Mouse (Mus musculus) MEL-GATA-1-ER (cell line): ENCODE results near the gene Abcb11.
"Not testable (repeated sequence)": the region's sequence is repeated elsewhere in the genome, so short reads cannot be mapped to it uniquely, and the experiment has no call there.

Experiments
- DNase-seq: peaks from one replicate; pipeline ENCODE4 v3.0.0-alpha.2; 2012; ENCODE audit warnings: low read depth; ENCODE audit errors: extremely low read depth

The Abcb11 gene

DNA sequence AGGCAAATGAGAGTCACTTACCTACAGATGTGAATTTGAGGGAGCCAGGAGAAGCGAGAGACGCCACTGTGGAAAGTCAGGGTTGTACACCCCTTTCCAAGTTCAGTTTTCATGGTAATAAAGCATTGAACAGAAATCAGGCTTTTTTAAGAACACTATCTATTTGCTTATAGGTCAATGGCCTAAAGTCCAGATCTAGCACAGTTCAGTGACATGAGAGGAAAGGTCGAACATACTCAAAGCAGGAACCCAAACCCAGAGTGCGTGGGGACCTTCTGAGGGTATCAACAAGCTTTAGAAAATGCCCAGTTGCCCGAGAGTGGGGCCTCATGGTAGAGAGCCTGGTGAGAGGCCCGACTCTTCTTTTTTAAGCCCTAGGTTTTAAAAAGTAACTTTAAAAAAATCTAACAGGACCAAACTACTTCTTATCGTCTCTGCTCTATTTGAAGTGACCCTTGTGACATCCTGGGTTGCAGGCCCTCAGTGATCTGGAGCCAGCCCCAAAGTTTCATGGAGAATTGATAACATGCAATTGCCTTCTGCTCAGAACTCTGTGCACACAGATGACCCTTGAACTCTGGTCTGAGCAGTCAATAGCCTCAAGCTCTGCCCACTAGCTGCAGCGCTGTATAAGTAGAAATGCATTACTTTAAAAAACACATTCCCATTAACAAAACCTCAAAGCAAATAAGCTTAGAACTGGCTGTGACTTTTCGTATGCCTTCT is at the start of gene Abcb11:
Gene Abcb11 (minus strand): TSS at position 121 of the 726 bp plus-strand sequence.
- DNase-seq = no peak

DNA sequence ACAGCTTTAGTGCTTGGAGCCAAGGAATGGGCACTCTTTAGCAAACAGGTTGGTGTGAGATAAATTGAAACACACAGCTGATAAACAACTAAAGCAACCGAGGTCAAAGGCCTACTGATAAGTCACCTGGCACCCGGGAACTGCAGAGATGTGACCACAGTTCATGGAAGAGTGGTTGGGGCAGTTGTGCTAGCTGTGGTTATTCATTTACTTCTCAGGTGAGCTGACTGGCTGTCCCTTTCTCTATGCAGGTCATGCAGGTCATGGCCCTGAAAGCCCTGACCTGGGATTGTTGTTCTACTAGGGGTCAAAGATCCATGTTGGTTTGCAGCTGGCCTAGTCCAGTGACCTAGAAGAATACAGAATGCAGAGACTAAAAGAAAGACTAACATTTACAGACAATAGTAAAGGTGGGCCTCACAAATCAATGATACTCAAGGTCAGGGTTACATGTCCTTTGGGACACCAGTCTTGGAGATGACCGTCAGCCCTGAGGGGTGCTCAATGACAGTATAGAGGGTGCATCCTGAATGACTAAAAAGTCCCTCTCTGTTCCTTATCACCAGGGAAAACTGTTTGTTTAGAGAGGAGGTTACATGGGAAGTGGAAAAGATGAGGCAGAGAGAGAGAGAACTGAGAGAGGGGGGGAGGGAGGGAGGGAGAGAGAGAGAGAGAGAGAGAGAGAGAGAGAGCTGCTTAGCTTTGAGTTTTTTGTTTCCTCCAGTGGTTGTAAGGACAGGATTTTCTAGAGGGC is 43.9 kb upstream of the Abcb11 start:
- DNase-seq = no peak

DNA sequence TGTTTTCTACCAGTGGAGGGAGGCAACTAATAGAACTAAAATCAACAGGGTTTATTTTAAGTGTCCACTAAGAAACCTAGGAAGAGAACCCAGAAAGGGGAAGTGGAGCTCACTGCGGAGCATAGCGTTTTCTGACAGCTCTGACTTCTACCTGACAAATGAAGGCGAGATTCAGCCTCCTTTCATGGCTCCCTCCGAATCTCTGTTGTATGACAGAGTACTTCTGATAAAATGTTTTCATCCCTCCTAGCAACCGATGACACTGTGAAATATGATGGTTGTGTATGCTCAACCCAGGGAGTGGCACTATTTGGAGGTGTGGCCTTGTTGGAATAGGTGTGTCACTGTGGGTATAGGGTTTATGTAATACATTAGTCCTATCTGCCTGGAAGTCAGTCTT is 40.4 kb upstream of the Abcb11 start:
- DNase-seq = no peak

DNA sequence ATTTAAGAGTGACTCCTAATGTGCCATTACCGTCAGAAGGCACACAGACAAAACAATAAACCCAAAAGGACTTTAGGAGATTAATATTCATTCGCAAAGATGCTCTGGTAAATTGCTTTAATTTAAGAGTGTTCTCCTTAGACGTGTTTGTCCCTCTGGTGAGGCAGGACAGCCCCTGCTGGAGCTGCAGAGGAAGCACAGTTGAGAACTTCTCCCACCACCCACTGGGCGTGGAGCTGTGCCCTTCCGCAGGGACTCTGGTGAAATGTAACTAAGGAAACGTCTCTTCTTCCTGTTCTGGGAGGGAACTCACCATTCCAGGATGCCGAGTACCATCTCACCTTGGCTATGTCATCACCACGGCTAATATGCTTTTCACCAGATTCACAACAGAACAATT is 39.3 kb upstream of the Abcb11 start:
- DNase-seq = no peak

- no peak for DNase-seq
These were observed 37.9 kb upstream of the Abcb11 start, which contains the start of gene Dhrs9 for GRCm38 (mm10) chr2:69380281-69380680. Gene Dhrs9, plus strand, starts transcription at chr2:69380445.

DNA sequence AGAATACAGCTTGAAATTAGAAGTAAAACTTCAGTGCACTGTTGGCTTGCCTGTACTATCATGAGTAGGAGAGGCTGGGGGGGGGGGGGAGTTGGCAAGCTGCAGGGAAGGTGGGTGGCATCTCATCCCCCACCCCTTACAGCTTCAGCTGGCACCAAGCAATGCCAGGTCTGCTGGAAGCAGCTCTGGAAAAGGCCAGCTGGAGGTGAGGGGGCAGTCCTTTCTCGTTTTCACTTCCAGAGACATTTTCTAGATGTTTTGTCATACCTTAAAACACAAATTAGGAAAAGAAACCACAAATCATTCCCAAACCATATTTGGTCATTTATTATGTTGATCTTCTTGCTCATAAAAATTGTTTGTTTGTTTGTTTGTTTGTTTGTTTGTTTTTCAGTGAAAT is 37.4 kb upstream of the Abcb11 start:
- no peak for DNase-seq

GRCm38 (mm10) chr2:69376780-69377179 is 34.4 kb upstream of the Abcb11 start:
- no peak for DNase-seq

- DNase-seq = no peak
These were observed 22.9 kb upstream of the Abcb11 start for GRCm38 (mm10) chr2:69365275-69365674.

- DNase-seq = no peak
These were observed 22.4 kb upstream of the Abcb11 start for GRCm38 (mm10) chr2:69364831-69365230.

DNA sequence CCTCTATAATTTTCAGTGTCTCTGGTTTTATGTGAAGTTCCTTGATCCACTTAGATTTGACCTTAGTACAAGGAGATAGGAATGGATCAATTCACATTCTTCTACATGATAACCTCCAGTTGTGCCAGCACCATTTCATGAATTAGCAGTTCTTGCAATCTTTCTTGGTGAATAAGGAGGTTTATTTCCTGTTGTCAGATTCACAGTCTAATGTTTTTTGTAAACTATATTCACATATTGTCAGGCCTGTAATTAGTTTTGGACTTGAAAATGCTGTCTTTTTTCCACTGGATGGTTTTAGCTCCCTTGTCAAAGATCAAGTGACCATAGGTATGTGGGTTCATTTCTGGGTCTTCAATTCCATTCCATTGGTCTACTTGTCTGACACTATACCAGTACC is 13.0 kb upstream of the Abcb11 start:
- not testable (repeated sequence) for DNase-seq

- no peak for DNase-seq
These were observed 910 bp downstream of the Abcb11 start for GRCm38 (mm10) chr2:69341506-69341905.

GRCm38 (mm10) chr2:69331523-69331922 is 10.9 kb downstream of the Abcb11 start:
- not testable (repeated sequence) for DNase-seq

DNA sequence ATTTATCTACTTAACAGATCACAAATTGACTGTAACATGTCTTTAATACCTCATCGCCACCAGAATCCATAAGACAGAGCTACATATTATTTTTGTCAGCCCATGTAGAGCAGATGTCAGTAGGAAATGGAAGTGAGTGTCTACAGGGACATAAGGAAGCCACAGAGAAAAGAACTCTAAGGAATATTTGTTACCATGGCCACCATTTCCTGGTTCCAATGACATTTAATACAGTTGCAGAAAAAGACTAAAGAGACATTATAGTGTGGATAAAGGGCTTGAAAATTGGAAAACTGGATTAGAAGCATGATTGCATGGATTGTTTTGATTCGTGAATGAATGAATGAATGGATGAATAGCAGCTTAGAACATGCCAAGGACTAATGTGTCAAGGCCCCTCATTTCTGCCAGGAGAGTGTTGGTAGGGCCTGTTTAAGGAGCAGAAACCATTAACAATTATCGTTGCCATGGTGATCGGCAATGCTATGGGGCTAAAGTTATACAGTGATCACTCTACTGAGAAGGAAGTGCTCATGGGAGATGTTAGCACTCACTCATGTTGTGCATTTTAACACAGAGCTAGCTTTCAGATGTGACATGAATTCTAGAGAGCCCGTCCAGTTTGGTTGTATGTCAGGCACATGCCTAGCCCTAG is 13.8 kb downstream of the Abcb11 start:
- DNase-seq = no peak

DNA sequence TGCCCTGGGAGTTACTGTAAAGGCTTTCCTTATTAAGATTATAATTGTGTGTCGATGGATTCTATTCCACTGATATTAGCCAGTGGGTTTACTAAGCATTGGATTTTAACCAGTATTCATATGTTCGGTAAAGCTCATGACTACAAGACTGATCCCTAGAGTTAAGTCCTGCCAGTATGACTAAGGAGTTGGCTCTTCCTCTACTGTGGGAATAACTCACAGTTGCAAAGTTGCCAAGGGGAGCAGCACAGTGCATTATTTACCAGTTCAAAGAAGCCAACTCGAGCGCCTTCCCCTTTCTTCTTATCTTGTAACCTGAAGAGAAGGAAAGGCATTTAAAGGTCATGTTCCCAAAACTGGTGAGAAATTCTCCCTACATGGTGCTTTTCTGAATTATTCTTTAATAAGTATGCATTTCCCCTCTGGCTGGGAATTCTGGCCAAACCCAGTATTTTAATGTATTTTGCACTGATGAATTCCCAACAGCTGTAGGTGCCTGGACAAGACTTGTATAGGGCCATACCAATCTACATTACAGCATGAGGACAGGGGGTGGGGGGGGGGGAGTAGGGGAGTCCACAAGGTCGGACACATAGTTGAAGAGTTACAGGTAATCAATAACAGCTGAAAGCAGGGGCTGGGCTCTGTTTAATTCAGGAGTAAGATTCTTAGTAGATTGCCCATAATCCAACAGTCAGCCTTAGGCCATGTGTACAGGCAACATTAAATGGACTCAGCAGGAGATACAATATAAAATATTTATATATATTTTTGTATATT is 17.3 kb downstream of the Abcb11 start:
- DNase-seq = no peak

GRCm38 (mm10) chr2:69323018-69323417 is 19.4 kb downstream of the Abcb11 start:
- no peak for DNase-seq

- no peak for DNase-seq
These were observed 21.0 kb downstream of the Abcb11 start for GRCm38 (mm10) chr2:69321457-69321856.

DNA sequence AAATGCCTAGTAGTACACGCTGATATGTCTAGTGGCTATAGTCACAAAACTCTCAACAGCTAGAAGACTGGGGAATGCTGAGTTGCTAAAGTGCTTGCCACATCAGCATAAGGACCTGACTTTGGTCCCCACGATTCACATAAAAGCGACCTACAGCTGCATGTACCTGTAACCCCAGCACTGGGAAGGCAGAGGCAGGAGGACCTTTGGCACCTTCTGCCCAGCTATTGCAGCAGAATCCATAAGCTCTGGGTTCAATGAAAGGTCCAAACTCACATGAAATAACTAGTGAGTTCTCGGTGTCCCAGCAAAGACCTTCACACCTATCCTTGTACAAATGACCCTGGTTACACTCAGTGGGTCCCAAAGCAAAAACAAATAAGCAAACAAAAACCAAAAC is 31.1 kb downstream of the Abcb11 start:
- DNase-seq = no peak

DNA sequence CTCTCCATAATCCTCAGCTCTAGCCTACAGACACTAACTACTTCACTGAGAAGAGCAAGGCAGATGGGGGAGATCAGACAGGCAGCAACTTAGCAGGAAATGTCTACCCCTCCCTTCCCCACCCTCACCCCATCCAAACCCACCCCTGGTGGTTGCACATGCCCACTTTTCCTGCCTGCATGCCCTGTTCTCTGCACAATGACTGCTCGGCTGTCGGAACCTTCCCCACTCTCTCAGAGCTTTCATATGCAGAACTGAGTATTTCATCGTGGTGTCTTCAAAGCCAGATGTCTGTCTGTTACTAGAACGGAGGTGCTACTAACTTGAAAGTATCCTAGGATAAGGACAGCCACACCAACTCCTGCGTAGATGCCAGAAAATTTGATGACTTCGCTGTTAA is 34.3 kb downstream of the Abcb11 start:
- DNase-seq = no peak

DNA sequence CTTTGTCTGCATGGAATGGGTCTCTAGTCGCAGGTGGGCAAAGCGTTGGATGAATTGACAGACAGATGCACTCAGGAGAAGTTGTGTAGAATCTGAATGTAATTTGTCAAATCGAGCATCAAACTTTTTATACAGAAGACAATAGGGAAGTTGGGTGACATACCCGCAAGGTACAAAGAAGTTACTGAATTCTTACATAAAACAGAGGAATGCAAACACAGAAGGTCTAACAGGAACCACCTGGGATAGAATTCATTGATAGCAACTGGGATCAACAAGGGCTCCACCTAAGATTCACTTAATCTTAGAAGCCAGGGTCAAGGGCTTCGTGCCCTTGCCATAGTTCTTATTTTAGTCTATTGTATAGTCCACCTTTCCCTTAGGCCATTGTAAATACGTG is 41.8 kb downstream of the Abcb11 start:
- DNase-seq = not testable (repeated sequence)

DNA sequence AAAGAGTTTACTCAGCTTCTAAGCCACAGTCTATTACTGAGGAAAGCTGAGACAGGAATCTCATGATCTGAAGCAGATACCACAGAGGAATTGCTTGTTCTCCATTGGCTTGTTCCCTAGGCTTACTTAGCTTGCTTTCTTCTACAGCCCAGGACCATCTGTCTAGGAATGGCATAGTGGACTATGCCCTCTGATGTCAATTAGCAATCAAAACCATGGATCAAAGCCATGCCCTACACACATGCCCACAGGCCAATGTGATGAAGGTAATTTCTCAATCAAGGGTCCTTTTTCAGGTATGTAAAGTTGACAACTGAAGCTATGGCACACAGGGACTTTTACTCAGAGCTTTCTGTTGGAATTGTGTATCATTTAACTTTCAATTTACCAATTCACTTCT is 47.9 kb downstream of the Abcb11 start:
- DNase-seq = no peak

- DNase-seq = no peak
These were observed 53.4 kb downstream of the Abcb11 start for GRCm38 (mm10) chr2:69288989-69289388.

DNA sequence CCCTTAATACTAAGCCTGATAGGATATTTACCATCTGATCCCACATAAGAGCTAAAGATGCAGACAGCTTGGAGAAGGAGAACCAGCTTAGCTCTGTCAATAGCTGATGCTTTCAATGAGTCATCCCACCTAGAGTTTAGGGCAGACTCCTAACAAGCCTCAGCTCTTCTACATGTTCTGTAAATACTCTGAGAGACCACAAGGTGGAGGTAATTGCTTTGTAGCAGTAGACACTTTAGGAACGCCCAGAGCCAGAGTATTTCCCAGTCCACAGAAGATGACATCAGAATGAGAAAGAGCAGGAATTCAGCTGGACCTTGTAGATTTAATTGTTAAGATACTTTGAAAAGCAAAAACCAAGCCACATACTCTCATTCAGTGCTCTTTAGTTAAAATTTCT is 66.5 kb downstream of the Abcb11 start:
- no peak for DNase-seq
